Mouse (Mus musculus): ENCODE results near the gene En2. TPM values are rescaled to one million over a fixed set of nuclear protein-coding genes. Genes with fewer than 3 reads are reported as not detected.

The En2 gene
- polyA plus RNA-seq, 1 experiment from 2014 or later: 0.58 TPM

DNA sequence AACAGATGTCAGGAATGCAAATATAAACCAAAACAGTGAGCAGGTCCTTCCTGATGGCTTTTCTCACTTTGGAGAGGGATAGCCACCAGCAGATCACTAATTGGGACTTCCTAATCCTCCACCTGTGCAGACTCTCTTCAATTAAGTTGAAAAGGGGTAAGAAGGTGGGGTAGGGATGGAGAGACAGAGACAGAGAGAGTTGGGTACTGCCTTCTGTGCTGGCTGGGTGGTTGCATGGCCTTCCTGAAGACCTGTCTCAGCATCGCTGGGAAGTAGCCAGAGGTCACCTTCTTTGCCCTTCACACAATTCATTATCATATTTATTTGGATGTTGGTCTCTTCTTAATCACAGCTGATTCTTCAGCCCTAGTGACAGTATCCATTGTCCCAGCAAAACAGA is 54.1 kb downstream of the En2 start:
- Histone ChIP-seq H3K4me1 (replicated peaks) (no peaks in the 10 kb centered on the region), H3K9ac (no peak overlapping the region), H3K4me3 (no peak overlapping the region), H3K4me2 (no peak overlapping the region), H3K27me3 (peaks cover 7% of the 10 kb centered on the region), H3K27ac (no peak overlapping the region), H3K36me3 (no peaks in the 10 kb centered on the region), H3K9me3 (no peaks in the 10 kb centered on the region; the same call in 1 of the 2 replicates)
- WGBS: 82% methylated on average over 1 of the region's 1 CpGs
- no peak for ATAC-seq (ENCODE audit: low FRiP score)

Other genes starting within 250 kb of the En2 start
- 64.3 and 71.5 TPM in 2 replicates for gene Insig1, start 94.3 kb upstream of the En2 start, polyA plus RNA-seq (2015; fragmentation: Nextera tagmentation; extraction: Ambion mirVana)
- gene Cnpy1, start 80.1 kb downstream of the En2 start, polyA plus RNA-seq (2015; fragmentation: Nextera tagmentation; extraction: Ambion mirVana): 33.9 and 42.8 TPM in 2 replicates
- gene Rbm33, start 151.4 kb downstream of the En2 start, polyA plus RNA-seq (2015; fragmentation: Nextera tagmentation; extraction: Ambion mirVana): 18.1 and 19.7 TPM in 2 replicates